Mouse (Mus musculus) NIH3T3 (cell line): ENCODE data around the gene Sult1e1.

Source experiments
- DNase-seq: peaks from one replicate; pipeline ENCODE4 v3.0.0-alpha.2; 2012; ENCODE audit warnings: low read depth

The Sult1e1 gene

DNA sequence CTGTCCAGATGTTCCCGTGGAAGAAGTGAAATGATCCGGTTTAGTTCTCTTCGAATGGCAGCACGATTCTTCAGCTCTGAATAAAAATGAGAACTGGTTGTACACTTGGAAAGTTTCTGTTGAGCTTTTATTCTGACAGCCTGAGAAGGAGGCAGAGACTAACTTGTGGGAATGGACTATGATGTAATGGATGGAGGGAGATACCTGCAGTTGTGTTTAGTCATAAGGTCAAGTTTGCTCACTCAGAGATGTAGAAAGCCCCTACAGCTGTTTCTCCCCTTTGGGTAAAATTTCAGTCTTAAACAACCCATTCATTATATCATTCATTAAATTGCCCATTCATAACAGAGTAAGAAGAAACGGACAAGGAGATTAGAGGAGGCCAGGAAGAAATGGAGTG lies at the start of gene Sult1e1:
Sult1e1 (minus strand) TSS at position 101 of the 400 bp plus-strand sequence.
- no peak for DNase-seq

DNA sequence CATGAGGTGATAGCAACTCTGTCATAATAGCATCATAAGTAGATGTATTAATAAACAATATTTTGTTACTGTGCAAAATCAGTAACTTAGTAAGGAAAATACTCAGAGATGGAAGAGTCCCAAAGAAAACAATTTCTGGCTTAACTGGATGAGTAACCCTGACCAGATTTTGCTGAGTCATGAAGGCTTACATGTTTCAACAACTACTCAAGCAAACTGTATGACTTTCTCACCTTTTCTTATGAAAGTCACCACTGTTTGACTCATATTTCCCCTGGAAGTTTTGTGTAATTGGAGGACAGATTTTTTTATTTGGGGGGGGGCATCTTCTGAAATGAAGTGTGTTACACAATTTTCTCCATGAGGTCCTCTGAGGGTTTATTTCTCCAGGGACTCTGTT lies 31.3 kb upstream of the Sult1e1 start:
- peak; percentile 6 for DNase-seq

DNA sequence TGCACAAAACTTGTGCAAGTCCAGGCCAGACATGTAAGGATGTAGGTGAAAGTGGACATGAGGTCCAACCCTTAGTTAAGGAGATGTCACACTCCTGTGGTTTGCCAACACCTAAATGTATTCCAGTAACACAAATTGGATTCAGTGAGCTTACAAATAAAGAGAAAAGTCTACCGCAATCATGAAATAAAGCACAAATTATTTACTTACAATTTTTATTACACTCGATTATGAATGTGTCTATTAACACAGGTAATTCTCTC lies 23.7 kb upstream of the Sult1e1 start:
- no peak for DNase-seq

GRCm38 (mm10) chr5:87614364-87615127 lies 23.2 kb upstream of the Sult1e1 start:
- DNase-seq: no peak

GRCm38 (mm10) chr5:87601018-87601417 lies 9.6 kb upstream of the Sult1e1 start:
- no peak for DNase-seq

- DNase-seq: no peak
Measured at GRCm38 (mm10) chr5:87597891-87598290, 6.5 kb upstream of the Sult1e1 start.

DNA sequence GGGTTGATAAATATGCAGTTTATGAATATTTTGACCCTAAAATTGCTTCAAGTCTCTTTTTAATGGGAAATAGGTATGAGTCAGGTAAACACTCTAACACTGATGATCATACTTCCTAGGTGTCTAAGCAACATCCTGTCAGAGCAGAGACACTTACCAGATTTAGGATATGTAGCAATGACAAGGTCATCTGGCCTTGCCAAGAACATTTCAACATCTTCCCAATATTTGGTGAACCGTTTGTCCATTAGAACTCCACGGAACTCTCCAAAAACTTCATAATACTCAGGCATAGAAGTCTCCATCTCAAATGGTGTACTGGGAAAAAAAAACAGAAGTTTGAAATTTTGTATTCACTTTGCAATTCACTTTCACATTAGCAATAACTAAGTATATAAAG lies 1.5 kb downstream of the Sult1e1 start:
- no peak for DNase-seq

GRCm38 (mm10) chr5:87580389-87580788 lies 11.0 kb downstream of the Sult1e1 start:
- DNase-seq: no peak

DNA sequence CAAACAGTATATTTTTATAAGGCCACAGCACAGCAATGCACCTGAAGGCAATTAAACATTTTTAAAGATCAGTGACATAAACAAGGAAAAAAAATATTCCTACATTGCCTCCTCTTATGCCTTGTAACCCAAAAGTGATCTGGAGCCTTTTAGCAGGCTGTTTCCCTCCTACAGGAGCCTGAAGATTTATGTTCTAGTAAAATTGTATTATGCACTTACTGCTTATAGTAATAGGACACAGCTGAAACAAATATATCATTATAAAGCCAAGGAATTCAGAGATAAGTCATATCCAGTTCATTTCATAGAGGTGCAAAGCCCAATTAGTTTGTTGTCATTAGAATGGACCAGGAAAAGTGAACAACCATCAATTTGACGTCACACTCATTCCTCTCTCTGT lies 17.2 kb downstream of the Sult1e1 start:
- no peak for DNase-seq

GRCm38 (mm10) chr5:87573490-87573889 lies 17.9 kb downstream of the Sult1e1 start:
- DNase-seq: no peak

GRCm38 (mm10) chr5:87572781-87573180 lies 18.6 kb downstream of the Sult1e1 start:
- DNase-seq: no peak

- no peak for DNase-seq
Measured at GRCm38 (mm10) chr5:87568845-87569244, 22.5 kb downstream of the Sult1e1 start, which contains the start of gene Sult1d1. Gene Sult1d1, minus strand, starts transcription at chr5:87569027.

- DNase-seq: no peak
Measured at GRCm38 (mm10) chr5:87567306-87567705, 24.1 kb downstream of the Sult1e1 start.

GRCm38 (mm10) chr5:87562966-87563365 lies 28.4 kb downstream of the Sult1e1 start:
- no peak for DNase-seq

DNA sequence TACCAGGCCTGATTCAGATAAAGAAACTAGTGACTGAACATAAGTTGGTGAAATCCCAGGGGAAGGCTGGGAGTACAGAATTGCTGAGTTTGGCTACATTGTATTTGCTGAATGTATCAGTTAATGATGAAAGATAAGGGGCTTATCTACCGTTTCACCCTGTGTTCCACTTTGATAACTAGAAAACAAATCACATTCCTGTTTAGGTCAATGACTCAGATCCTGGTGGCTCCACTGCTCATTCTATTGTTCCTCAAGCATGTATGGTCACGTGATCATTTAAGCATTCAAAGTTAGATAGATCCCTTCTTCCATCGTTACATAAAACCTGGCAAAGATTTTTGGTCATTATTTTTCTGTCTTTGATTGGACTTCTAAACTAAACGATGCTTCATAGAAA lies 28.9 kb downstream of the Sult1e1 start:
- DNase-seq: no peak

DNA sequence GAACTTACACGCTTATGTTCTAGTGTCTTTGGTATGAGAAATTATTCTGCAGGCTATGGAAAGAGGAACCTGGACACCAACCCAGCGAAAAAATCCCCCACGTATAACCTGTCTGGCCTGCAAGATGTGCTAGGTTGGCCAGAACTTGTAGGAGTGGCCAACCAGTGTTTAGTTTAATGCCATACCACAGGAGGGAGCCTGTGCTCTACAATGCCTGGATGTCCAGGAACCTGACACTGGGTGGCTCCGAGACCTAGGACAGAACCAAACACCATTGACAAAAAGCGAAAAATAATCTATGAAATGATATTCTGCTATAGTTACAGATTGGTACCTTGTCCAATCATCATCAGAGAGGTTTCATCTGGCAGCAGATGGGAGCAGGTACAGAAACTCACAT lies 31.2 kb downstream of the Sult1e1 start:
- DNase-seq: no peak

GRCm38 (mm10) chr5:87550935-87551334 lies 40.5 kb downstream of the Sult1e1 start:
- DNase-seq: no peak

GRCm38 (mm10) chr5:87538111-87538510 lies 53.3 kb downstream of the Sult1e1 start, which contains the start of gene Sult1b1:
Gene Sult1b1, minus strand, starts transcription at chr5:87538195.
- DNase-seq: no peak

GRCm38 (mm10) chr5:87535994-87536644 lies 55.3 kb downstream of the Sult1e1 start:
- no peak for DNase-seq

DNA sequence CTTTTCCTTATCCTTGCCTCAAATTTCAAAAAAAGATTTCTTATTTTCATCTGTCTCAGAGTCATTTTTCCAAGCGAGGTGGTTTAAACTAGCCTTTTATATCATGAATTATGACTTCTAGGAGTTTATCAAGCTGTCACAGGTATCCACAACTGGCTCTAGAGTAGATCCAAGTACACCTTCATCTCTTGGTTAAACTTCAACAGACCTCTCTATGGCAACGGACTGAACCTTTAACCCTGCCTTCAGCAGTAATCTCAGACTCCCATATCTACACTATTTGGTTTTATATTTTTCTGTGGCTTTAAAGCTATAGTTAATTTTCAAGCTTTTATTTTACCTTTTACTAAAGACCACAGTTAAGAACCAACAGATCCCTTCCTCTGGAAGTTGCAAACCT lies 59.1 kb downstream of the Sult1e1 start:
- no peak for DNase-seq
